Mouse (Mus musculus) ES-E14 (cell line): Measurements from ENCODE around the gene Ctnnbl1.

Source experiments
- MAFK ChIP-seq: IDR thresholded peaks from 2 replicates; pipeline ENCODE4 v1.6.1; 2014; ENCODE audit warnings: mild to moderate bottlenecking, low read depth, low read length, inconsistent platforms; ENCODE audit not compliant: insufficient read depth
- ZC3H11A ChIP-seq: IDR thresholded peaks from 2 replicates; pipeline ENCODE4 v1.6.1; 2012; ENCODE audit warnings: low read depth, mild to moderate bottlenecking, inconsistent platforms, low read length, borderline replicate concordance
- ZNF384 ChIP-seq: IDR thresholded peaks from 2 replicates; pipeline ENCODE4 v1.6.1; 2012; ENCODE audit warnings: low read depth, low read length, inconsistent platforms

DNA sequence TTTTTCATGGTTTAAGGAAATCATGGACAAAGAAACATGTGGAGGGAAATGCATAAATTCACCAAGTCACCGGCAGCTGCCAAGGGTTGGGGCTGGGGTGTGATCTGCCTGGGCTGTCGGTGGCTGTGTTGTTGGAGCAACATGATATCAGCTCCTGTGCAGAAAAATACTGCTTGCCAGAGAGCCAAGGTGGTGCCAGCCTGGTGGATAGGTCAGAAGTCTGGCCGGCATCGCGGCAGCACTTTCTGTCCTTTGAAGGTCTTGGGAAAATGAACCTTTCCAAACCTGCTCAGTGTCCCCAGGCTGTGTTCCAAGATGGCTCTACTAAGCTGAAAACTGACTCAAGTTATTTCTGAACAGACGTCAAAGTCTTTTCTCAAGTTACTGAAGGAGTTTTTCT lies 133.0 kb downstream of the Ctnnbl1 start:
- TF ChIP-seq MAFK (no peak), ZC3H11A (no peak), ZNF384 (no peak)
